Mouse (Mus musculus) large intestine, adult 2 months (tissue): ENCODE measurements around the gene Ppp3ca. TPM values are rescaled to one million over a fixed set of nuclear protein-coding genes. Genes with fewer than 3 reads are reported as not detected.

Experiments
- DNase-seq: peaks from one replicate; pipeline ENCODE4 v3.0.0-alpha.2; 2012; ENCODE audit warnings: low read depth, low spot score
- WGBS: fragments of 180-500 bp; shearing (Covaris S2); methylation state at CpG from one replicate; pipeline ENCODE4 v1.1.7; 2018; 5-methylcytosine and 5-hydroxymethylcytosine counted together
- polyA plus RNA-seq: library from polyadenylated mRNA; depleted of rRNA; stranded (reverse); fragments of >200 nt; gene quantifications from 2 replicates; pipeline ENCODE4 v1.2.3, GENCODE M21; 2012

Gene Ppp3ca
- polyA plus RNA-seq, 1 experiment: 8.4 TPM

GRCm38 (mm10) chr3:136835851-136836250, 165.9 kb downstream of the Ppp3ca start:
- 75% methylated on average over 9 of the region's 9 CpGs for WGBS
- DNase-seq: no peak

DNA sequence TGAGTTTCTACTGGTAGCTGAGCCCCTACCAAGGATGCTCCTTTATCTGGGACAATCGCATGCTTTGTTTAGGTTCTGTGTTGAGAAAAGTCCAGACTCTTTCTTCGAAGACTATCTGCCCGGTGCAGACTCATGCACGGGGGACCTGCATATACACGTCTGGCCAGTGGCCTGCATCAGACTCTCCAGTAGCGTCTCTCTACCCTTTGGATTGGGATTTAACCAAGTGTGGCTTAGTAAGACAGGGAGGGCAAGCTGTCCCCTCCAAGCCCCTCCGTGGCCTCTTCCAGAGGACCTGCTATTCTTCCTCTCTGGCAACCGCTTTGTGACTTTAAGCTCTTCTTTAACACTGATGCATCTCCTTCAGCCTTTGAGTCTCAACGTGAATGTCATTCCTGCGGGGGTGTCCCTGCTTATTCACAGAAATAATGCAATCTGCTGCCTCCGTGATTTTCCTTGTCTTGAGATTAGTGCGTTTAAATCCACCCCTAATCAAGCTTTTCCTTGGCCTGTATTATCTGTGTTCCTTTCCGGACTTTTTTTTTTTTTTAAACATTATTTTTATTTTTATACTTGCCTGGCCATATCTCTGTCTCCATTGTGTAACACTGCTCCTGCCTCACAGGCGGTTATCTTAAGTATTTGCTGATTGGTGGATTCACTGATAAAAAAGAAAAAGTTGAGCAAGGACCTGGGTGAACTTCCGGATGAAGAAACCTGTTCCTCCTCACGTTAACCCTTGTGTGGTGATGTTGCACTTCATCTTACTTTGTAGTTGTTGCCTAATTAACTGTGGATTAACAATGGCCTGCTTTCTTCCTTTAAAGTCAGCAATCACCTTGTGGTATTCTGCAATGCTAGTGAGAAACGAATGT, 166.6 kb downstream of the Ppp3ca start:
- 57% methylated on average over 17 of the region's 17 CpGs for WGBS
- no peak for DNase-seq

DNA sequence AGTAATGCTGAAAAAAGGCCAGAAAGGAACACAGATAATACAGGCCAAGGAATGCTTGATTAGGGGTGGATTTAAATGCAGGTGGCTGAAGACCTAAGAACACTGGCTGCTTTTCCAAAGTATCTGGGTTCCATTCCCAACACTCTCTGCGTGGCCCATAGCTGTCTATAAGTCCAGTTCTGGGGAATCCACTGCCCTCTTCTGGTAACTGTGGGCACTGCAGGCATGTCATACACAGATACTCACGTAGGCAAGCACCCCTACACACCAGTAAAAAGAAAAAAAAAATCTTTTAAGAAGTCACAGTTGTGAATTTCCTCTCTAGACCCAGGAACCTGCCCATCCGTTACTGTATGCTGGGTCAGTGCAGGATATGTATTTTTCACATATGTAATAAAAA, 167.7 kb downstream of the Ppp3ca start:
- no peak for DNase-seq

DNA sequence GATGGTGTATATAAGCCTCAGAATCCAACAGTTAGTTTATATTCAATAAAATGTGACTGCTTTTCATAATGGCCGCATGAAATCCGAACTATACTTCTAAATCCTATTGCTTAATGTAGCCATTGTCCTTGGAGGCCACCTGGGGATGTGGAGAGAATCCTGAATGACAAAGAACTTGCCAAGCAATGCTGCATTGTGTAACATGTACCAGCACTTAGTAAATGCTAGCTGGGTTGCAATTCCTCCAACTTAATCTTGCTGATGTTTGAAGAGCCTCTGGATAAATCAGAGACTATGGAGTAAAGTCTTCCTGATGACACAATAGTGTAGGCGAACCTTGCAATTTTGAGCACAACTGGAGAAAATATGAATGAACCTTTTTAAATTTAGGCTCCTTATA, 171.4 kb downstream of the Ppp3ca start:
- DNase-seq: no peak
- WGBS: 80% methylated on average over 3 of the region's 3 CpGs

More for the DNA sequence above, 167.7 kb downstream of the Ppp3ca start:
- 96% methylated on average over 3 of the region's 3 CpGs for WGBS

- WGBS: 61% methylated on average over 1 of the region's 1 CpGs
- DNase-seq: no peak
Observed at GRCm38 (mm10) chr3:136842384-136842783, 172.5 kb downstream of the Ppp3ca start.

DNA sequence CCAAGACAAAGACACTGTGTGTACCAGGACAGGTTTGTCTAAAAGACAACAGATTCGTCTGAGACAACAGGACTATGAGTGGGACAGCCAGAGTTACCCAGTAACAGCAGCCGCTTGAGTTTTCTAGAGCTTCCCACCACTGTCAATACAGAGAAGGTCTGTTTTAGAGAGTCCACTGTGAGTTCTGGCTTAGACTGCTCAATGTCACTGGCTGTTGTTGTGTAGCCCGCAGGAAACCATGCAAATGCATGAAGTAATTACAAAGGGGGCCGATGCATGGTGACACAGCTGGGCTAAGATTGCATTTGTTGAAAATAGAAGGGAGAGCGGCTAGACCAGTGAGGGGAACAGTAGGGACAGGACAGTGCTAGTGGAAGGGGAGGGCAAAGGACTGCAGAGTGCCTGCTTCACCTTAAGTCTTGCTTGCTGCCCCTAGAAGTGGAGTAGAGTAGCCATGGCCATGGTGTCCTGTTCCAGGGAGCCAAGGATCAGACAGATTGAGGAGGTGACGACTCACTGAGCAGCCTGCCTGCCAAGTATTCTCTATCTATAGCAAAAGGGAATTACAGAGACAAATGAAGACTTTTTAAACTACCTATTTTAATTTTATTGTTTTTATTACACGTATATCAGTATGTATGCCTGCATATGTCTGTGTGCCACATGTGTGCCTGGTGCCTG, 174.0 kb downstream of the Ppp3ca start:
- WGBS: 85% methylated on average over 7 of the region's 7 CpGs
- DNase-seq: no peak

DNA sequence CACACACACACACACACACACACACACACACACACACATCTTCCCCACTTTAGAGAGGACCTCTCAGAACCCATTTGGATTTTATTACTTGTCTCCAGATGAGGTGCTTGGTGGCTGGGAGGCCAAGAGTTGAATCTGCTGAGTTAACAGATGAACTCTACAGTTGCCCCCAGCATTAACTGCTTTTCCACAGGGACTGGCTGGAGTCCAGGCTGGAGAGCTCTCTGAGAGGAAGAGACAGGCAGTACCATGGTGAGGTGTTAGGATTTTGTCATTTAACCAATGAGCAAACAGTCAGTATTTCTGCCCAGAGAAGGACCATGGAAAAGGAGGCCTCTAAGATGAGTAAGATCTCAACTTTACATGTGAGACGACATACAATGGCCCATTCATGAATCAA, 179.1 kb downstream of the Ppp3ca start:
- DNase-seq: no peak
- WGBS: 91% methylated on average over 1 of the region's 1 CpGs

GRCm38 (mm10) chr3:136852921-136853320, 183.0 kb downstream of the Ppp3ca start:
- WGBS: 64% methylated on average over 6 of the region's 6 CpGs
- no peak for DNase-seq

GRCm38 (mm10) chr3:136853596-136853995, 183.7 kb downstream of the Ppp3ca start:
- 71% methylated on average over 4 of the region's 4 CpGs for WGBS
- no peak for DNase-seq

GRCm38 (mm10) chr3:136855996-136856395, 186.1 kb downstream of the Ppp3ca start:
- 82% methylated on average over 4 of the region's 4 CpGs for WGBS
- DNase-seq: no peak

DNA sequence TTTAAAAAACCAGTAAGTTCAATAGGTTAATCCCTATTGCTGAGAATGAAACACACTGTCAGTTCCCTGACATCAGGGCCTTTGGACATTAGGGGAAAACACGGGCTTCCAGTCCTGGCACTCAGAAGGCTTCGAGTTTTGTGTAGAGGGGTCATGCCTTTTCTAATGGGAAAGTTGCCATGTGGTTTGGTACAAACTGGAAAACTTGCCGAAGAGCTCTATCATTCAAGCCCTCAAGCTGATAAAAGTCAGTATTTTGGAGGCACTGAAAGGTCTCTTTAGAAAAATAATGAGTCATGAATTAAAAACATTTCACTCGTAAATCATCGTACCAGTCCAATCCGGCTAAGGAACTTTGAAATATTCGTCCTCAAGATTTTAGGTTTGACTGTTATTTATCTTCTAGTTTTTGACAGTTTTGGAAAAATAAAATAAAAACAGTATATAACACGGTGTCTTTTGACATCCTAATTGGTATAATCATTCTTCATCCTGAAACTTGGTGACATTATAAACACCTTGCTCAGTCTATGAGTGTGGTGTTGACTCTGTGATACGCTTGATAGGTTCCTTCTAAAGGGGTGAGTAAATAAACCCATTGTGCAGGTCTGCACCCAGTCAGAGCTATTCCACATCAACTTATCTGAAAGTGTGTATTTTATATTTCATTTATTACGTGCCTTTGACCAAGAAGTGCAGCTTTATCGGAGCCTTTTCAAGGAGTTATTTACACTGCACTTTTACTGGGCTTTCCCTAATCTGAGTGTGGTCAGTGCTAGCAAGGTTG, 192.3 kb downstream of the Ppp3ca start:
- 56% methylated on average over 11 of the region's 11 CpGs for WGBS

DNA sequence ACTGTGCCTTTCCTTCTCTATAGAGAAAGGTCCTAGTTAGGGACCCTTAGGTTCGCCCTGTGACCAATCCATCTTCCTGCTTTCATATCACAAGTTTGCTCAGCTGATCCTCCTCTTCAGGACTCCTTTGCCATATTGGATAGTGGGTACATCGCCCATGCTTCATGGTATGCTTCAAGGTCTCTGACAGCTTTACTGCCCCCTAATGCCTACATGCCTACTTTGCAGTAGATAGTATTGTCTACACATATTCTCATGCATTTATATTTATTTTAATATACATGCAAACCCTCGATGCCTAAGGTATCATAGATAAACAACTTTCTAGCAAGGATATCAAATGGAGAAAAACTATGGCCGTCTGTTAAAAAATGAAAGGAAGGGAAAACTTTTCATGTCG, 193.2 kb downstream of the Ppp3ca start:
- 93% methylated on average over 5 of the region's 5 CpGs for WGBS

More for the DNA sequence above, 192.3 kb downstream of the Ppp3ca start:
- DNase-seq: no peak

GRCm38 (mm10) chr3:136864306-136864705, 194.4 kb downstream of the Ppp3ca start:
- no peak for DNase-seq

More for the DNA sequence above, 193.2 kb downstream of the Ppp3ca start:
- no peak for DNase-seq

DNA sequence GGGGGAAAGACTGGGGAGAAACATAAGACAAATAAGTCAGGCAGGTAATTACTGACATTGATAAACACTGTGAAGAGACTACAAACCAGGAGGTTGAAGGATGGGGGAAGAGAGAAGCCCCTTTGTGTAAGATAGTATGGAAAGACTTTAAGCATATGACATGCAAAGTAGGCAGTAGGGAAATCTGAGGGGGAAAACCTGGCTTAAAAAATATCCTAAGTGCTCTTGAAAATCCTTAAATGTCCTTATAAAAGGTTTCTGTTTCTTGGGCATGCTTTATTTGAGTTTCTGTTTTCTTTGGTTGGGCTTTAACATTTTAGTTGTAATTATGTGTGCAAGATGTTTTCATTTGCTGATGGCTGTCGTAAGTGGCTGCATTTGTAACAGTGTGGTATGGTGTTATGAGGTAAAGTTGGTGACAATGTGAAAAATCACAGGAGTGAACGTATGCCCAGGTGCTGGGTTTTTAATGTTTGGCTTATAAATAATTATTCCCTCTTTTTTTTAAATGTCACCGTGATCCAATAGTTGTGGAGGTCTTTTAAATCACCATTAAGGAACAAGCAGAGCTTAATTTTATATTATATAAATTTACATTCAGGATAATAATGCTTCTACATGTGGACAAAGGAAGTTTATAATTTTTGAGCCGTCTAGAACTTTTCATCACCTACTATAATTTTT, 195.4 kb downstream of the Ppp3ca start:
- WGBS: 90% methylated on average over 4 of the region's 4 CpGs
- no peak for DNase-seq

DNA sequence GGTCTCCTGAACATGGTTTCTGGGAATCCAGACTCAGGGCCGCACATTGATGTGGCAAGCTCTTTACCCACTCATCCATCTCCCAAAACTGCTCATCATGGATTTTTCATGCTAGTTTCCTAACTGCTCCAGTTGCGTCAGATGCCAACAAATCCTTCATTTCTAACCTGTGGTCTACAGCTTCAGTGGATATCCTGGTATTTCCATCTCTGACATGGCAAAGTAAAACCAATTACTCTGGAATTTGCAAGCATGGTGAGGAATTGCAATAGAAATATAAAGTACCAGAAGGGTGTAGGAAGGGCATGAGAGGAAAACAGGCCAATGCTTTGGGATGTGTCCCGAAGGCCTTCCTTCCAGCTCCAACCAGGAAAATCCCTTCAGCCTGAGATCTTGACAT, 196.2 kb downstream of the Ppp3ca start:
- DNase-seq: no peak
- WGBS: 97% methylated on average over 3 of the region's 3 CpGs

- no peak for DNase-seq
Observed at GRCm38 (mm10) chr3:136866571-136866970, 196.6 kb downstream of the Ppp3ca start.

GRCm38 (mm10) chr3:136867366-136867765, 197.4 kb downstream of the Ppp3ca start:
- no peak for DNase-seq
- WGBS: 98% methylated on average over 2 of the region's 2 CpGs

More at GRCm38 (mm10) chr3:136866571-136866970, 196.6 kb downstream of the Ppp3ca start:
- WGBS: 86% methylated on average over 3 of the region's 3 CpGs

DNA sequence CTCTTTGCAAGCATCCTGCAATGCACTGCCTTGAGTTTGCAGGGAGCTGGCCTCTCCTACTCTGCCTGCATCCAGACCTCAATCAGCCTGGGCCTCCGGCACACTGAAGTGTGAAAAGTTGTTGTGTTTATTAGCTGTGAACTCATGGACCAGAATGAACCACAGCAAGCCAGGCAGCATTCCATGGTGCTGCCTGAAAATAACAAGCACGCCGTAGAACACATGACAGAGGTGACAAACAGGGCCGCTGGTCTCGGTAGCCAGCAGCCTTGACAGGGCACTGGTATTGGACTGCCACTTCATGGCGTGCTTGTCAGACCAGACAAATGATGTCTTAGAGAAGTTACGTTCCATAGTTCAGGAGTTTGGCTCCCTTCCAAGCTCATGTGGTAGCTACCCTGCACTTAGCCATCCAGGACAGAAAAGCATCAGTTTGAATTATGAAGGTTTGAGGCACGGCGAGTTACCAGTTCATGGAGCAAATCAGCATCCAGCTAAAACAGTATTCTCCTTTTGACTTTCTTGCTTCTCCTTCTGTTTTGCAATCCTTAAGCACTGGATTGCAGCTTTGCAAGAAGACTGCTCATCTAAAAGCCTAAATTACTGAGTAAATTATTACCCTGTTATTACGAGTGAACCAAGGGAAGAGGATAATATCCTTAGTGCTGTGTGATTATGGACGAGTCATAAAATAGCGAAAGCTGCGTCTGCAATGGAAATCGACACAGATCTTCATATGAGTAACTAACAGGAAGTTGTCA, 202.0 kb downstream of the Ppp3ca start:
- DNase-seq: no peak
- 36% methylated on average over 14 of the region's 14 CpGs for WGBS

- 28% methylated on average over 8 of the region's 8 CpGs for WGBS
- DNase-seq: no peak
Observed at GRCm38 (mm10) chr3:136872533-136873095, 202.7 kb downstream of the Ppp3ca start.
